Mouse (Mus musculus): ENCODE data around the gene Olfr1218.

- TF ChIP-seq CTCF (IDR thresholded peaks at IDR 0.05; ENCODE audit: borderline replicate concordance, insufficient read depth, low read depth, low read length) (no peak), POLR2A (IDR thresholded peaks at IDR 0.05; ENCODE audit: borderline replicate concordance, insufficient read depth, low read length) (no peak)
Observed at GRCm38 (mm10) chr2:89031965-89032364, 29.0 kb downstream of the Olfr1218 start, which contains the start of gene Olfr1217.

All from cerebellum, adult 2 months (tissue).